ENCODE assay signal across 8 mouse cellular contexts in genomic region chrX:151168438-151169131, GRCm38 (mm10). TPM values are rescaled to one million over a fixed set of nuclear protein-coding genes. Genes with fewer than 3 reads are reported as not detected.
DNase-seq lines count a peak whose midpoint lies in the region; ATAC-seq and TF ChIP-seq lines count a peak whose summit lies in the region.

No protein-coding gene starts in this region.

- TF ChIP-seq POLR2A in embryonic fibroblast, embryonic 13.5 days (IDR thresholded peaks at IDR 0.05; ENCODE audit: low read depth, low read length) = no peak
- no peak; the same call in 1 of the 2 replicates for TF ChIP-seq POLR2A in olfactory bulb, adult 2 months (IDR thresholded peaks at IDR 0.05; ENCODE audit: insufficient read depth, low read depth, low read length)

- H3K4me3 ChIP-seq in embryonic fibroblast, embryonic 13.5 days (ENCODE audit: insufficient read depth, low read length) = 0 out of 2 replicates have a peak overlapping the region, but pooled peaks have one; percentile 2
- peak overlapping the region; percentile 44 to 50 for H3K4me3 ChIP-seq in heart, embryonic 14.5 days (ENCODE audit: control insufficient read depth in 1 of 2, insufficient read depth in 1 of 2, low read depth in 1 of 2, low read length in 2 of 2)
- H3K4me3 ChIP-seq in liver, embryonic 12.5 days = peak overlapping the region; percentile 49; the same call in 1 of the 2 replicates
- peak overlapping the region; percentile 68 for H3K4me3 ChIP-seq in olfactory bulb, adult 2 months (ENCODE audit: insufficient read depth, low read depth, low read length)

- H3K9me3 ChIP-seq in heart, embryonic 14.5 days (ENCODE audit: control insufficient read depth, low read length) = no peaks in the 10 kb centered on the region
- no peaks in the 10 kb centered on the region for H3K9me3 ChIP-seq in liver, embryonic 12.5 days (replicated peaks)

- H3K9ac ChIP-seq in heart, embryonic 14.5 days (ENCODE audit: low read length) = peak overlapping the region; percentile 52; the same call in 1 of the 2 replicates
- no peak overlapping the region for H3K9ac ChIP-seq in liver, embryonic 12.5 days

- peak; percentile 57; the same call in 1 of the 2 replicates for ATAC-seq in heart, embryonic 14.5 days (ENCODE audit: insufficient number of reproducible peaks, insufficient read depth, low FRiP score, low read depth)
- ATAC-seq in liver, embryonic 12.5 days = peak; percentile 40; the same call in 1 of the 2 replicates

- H3K27ac ChIP-seq in embryonic fibroblast, embryonic 13.5 days (ENCODE audit: insufficient read depth, low read length) = peak overlapping the region; percentile 37
- peak overlapping the region; percentile 33 to 64; a peak in 3 of 4 replicates for H3K27ac ChIP-seq in heart, embryonic 14.5 days (replicated peaks in 1 of 2; ENCODE audit: control insufficient read depth in 1 of 2, insufficient read depth in 1 of 2, low read depth in 2 of 2, low read length in 2 of 2)
- no peak overlapping the region for H3K27ac ChIP-seq in liver, embryonic 12.5 days
- H3K27ac ChIP-seq in olfactory bulb, adult 2 months (ENCODE audit: insufficient read depth, low read depth, low read length) = peak overlapping the region; percentile 94

- peak; percentile 10 for DNase-seq in kidney, adult 11 months
- no peak for DNase-seq in kidney, adult 8-10 months
- DNase-seq in kidney, postnatal 25 days = peak; percentile 28 to 43
- DNase-seq in urinary bladder, postnatal 14 days (ENCODE audit: low spot score) = peak; percentile 23

- TF ChIP-seq CTCF in embryonic fibroblast, embryonic 13.5 days (IDR thresholded peaks at IDR 0.05; ENCODE audit: borderline replicate concordance, insufficient read depth, low read length) = no peak
- no peak for TF ChIP-seq CTCF in olfactory bulb, adult 2 months (IDR thresholded peaks at IDR 0.05; ENCODE audit: insufficient read depth, low read depth, low read length)

- no peaks in the 10 kb centered on the region for H3K4me1 ChIP-seq in embryonic fibroblast, embryonic 13.5 days (ENCODE audit: control insufficient read depth, insufficient read depth, low read length)
- peaks cover 0 to 4% of the 10 kb centered on the region in 2 experiments; a peak in 1 of 4 replicates for H3K4me1 ChIP-seq in heart, embryonic 14.5 days (ENCODE audit: control insufficient read depth in 2 of 2, insufficient read depth in 2 of 2, low read length in 2 of 2)
- H3K4me1 ChIP-seq in liver, embryonic 12.5 days = peaks cover 4% of the 10 kb centered on the region; the same call in 1 of the 2 replicates
- H3K4me1 ChIP-seq in olfactory bulb, adult 2 months (ENCODE audit: control insufficient read depth, insufficient read depth, low read length) = no peaks in the 10 kb centered on the region

- H3K27me3 ChIP-seq in heart, embryonic 14.5 days (ENCODE audit: control insufficient read depth, insufficient read depth, low read length) = no peaks in the 10 kb centered on the region
- H3K27me3 ChIP-seq in liver, embryonic 12.5 days (replicated peaks) = peaks cover 45% of the 10 kb centered on the region

- 19% methylated on average over 25 of the region's 25 CpGs for WGBS in heart, embryonic 14.5 days
- 9% methylated on average over 23 of the region's 25 CpGs for WGBS in liver, embryonic 12.5 days (ENCODE audit: insufficient replicate concordance)
- WGBS in olfactory bulb, adult 2 months = 17% methylated on average over 24 of the region's 25 CpGs

- H3K36me3 ChIP-seq in heart, embryonic 14.5 days (ENCODE audit: control insufficient read depth, insufficient read depth, low read length) = no peaks in the 10 kb centered on the region
- H3K36me3 ChIP-seq in liver, embryonic 12.5 days = no peaks in the 10 kb centered on the region

- H3K4me2 ChIP-seq in heart, embryonic 14.5 days (ENCODE audit: low read length) = peak overlapping the region; percentile 65
- peak overlapping the region; percentile 69 for H3K4me2 ChIP-seq in liver, embryonic 12.5 days

RNA-seq across cellular contexts. Expression of gene Wnk3, which starts 29.3 kb away (rescaled TPM):
- 4.0 and 5.2 TPM in 2 replicates for polyA plus RNA-seq in embryonic fibroblast, embryonic 13.5 days (2011; ENCODE audit: insufficient read length, low read depth, missing spikeins)
- polyA plus RNA-seq in heart, embryonic 14.5 days (2014; fragmentation: Nextera tagmentation; extraction: Ambion mirVana) = 1.4 TPM in 2 replicates
- 0.17 and 0.57 TPM in 2 replicates for polyA plus RNA-seq in liver, embryonic 12.5 days (2016; fragmentation: Nextera tagmentation; extraction: Ambion mirVana)
- polyA plus RNA-seq in olfactory bulb, adult 2 months (2012; ENCODE audit: insufficient read depth, insufficient read length, low replicate concordance, missing spikeins) = not detected in 2 replicates

Comparison
In these comparisons a context has a peak if more than half of its experiments do, and no peak if none do; other contexts are left out.
1. DNase-seq: peak in kidney, adult 11 months (single experiment), kidney, postnatal 25 days (2 of 2) and urinary bladder, postnatal 14 days (single experiment); none in kidney, adult 8-10 months (0 of 2).
2. H3K4me3 ChIP-seq: peak in every context shown above with its lines; median percentile 68 in olfactory bulb, adult 2 months; 49 in liver, embryonic 12.5 days; 47 in heart, embryonic 14.5 days; 2 in embryonic fibroblast, embryonic 13.5 days.